Mouse (Mus musculus): ENCODE results near the gene Gm21060. TPM values are rescaled to one million over a fixed set of nuclear protein-coding genes. Genes with fewer than 3 reads are reported as not detected.

The Gm21060 gene
- total RNA-seq, 2 experiments from 2014 or later, result not detected

Other genes starting within 250 kb of the Gm21060 start
- gene Zfp950, start 156.2 kb downstream of the Gm21060 start, total RNA-seq (2021), result 1 to 10 TPM; 7.0 to 8.5 TPM
- not detected for gene Gm7102, start 120.8 kb downstream of the Gm21060 start, total RNA-seq (2021)
- gene Gm6020, start 113.2 kb downstream of the Gm21060 start, total RNA-seq (2021), result not detected
- gene Csf2ra, start 68.6 kb downstream of the Gm21060 start, total RNA-seq (2021), result 1 to 10 TPM; 1.3 to 2.1 TPM

Data from gastrocnemius, postnatal 25 days (tissue).